Mouse (Mus musculus) lung, embryonic 14.5 days (tissue): Measurements from ENCODE around the gene Gpr137. TPM values are rescaled to one million over a fixed set of nuclear protein-coding genes. Genes with fewer than 3 reads are reported as not detected.
A peak's percentile ranks its signal among the peaks of the same experiment; 100 is the strongest.

ENCODE experiments used
- ATAC-seq: fragments of 200-750 bp; cut with Nextera tagmentation; 2 replicates; pipeline ENCODE4 v1.8.0; 2017; ENCODE audit warnings: mild to moderate bottlenecking, moderate TSS enrichment, moderate library complexity; ENCODE audit not compliant: insufficient read depth
- DNase-seq: peaks from one replicate; pipeline ENCODE4 v3.0.0-alpha.2; 2015
- H3K27ac ChIP-seq: fragments of 300-500 bp; sonication (generic); 2 replicates; pipeline ENCODE4 v1.5.1; 2014; ENCODE audit warnings: low read depth, mild to moderate bottlenecking, moderate library complexity
- H3K27me3 ChIP-seq: fragments of 300-500 bp; sonication (generic); 2 replicates; pipeline ENCODE4 v1.6.1; 2014; ENCODE audit warnings: low read length, control low read depth; ENCODE audit not compliant: insufficient read depth
- H3K36me3 ChIP-seq: fragments of 300-500 bp; sonication (generic); 2 replicates; pipeline ENCODE4 v1.6.1; 2014; ENCODE audit warnings: control low read depth; ENCODE audit not compliant: insufficient read depth
- H3K4me1 ChIP-seq: fragments of 300-500 bp; sonication (generic); 2 replicates; pipeline ENCODE4 v1.6.1; 2014; ENCODE audit warnings: antibody characterized with exemption, control low read depth; ENCODE audit not compliant: insufficient read depth
- H3K4me2 ChIP-seq: fragments of 300-500 bp; sonication (generic); 2 replicates; pipeline ENCODE4 v1.6.1; 2014; ENCODE audit warnings: mild to moderate bottlenecking
- H3K4me3 ChIP-seq: fragments of 300-500 bp; sonication (generic); 2 replicates; pipeline ENCODE4 v1.5.1; 2014; ENCODE audit warnings: low read depth, low read length
- H3K9ac ChIP-seq: fragments of 300-500 bp; sonication (generic); 2 replicates; pipeline ENCODE4 v1.6.1; 2014
- H3K9me3 ChIP-seq: fragments of 300-500 bp; sonication (generic); 2 replicates; pipeline ENCODE4 v1.6.1; 2016; ENCODE audit warnings: low read depth, low read length, control low read depth
- CTCF ChIP-seq: IDR thresholded peaks from 2 replicates; pipeline ENCODE4 v1.5.1; 2016; ENCODE audit warnings: antibody characterized with exemption, low read depth
- WGBS: fragments of 180-500 bp; shearing (Covaris S2); extraction: QIAGEN DNeasy Blood & Tissue Kit; methylation state at CpG from one replicate; pipeline ENCODE4 v1.1.7; 2014; 5-methylcytosine and 5-hydroxymethylcytosine counted together
- polyA plus RNA-seq: library from polyadenylated mRNA; unstranded; fragments of >200 nt; fragmentation: Nextera tagmentation; extraction: Ambion mirVana; gene quantifications from 2 replicates; pipeline ENCODE4 v1.2.1, GENCODE M21; 2014

Gene Gpr137
- polyA plus RNA-seq, 1 experiment from 2014 or later, result 23.5 TPM

DNA sequence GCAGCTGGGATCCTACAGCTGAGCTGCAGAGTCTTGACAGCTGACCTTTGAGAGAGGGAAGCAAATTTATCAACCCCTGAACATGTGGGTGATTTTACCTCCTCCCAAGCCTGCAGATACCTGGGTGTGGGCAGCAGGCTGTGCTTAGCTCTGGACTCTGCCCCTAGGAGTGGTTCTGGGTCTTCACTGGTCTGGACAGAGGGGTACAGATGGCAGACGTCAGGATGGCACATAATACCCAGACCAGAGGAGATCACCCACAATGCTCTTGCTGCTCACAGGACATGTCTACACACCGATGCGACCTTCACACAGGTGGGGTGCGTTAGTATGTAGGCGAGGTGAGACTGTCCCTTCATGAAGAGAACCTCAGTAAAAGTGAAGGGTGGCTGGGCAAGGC lies 7.3 kb upstream of the Gpr137 start:
- Histone ChIP-seq H3K4me3 (peak overlapping the region; percentile 55; the same call in 1 of the 2 replicates), H3K9me3 (no peaks in the 10 kb centered on the region), H3K27ac (no peak overlapping the region), H3K27me3 (no peaks in the 10 kb centered on the region), H3K4me1 (peaks cover 17% of the 10 kb centered on the region), H3K36me3 (peaks cover 19% of the 10 kb centered on the region), H3K4me2 (peak overlapping the region; percentile 95), H3K9ac (no peak overlapping the region)
- TF ChIP-seq CTCF, result no peak
- ATAC-seq, result no peak
- WGBS, result 88% methylated on average over 5 of the region's 5 CpGs
- DNase-seq, result no peak

DNA sequence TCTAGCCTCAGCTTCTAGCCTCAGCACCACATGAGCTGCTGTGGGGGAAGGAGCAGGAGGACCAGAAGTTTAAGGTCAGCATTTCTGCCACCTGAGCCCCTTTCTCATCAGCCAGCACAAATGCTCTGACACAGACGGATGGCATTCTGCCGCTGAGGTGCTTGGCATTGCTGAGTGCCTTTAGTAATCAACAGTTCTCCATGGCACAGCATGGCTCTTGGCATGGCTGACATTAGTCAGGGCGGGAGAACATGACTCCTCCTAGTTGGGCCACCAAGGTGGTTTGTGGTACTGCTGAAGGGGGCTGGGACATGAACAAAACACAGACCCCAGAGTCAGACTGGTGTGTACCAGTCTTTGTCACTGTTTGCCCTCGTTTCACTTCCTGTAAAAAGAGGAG lies 5.9 kb upstream of the Gpr137 start:
- no peak overlapping the region for H3K4me3 ChIP-seq
- no peak overlapping the region for H3K27ac ChIP-seq
- H3K4me2 ChIP-seq, result no peak overlapping the region
- no peak overlapping the region for H3K9ac ChIP-seq
- H3K36me3 ChIP-seq, result 0 out of 2 replicates have a peak, but pooled peaks cover 8% of the 10 kb centered on the region
- peaks cover 16% of the 10 kb centered on the region for H3K4me1 ChIP-seq
- H3K9me3 ChIP-seq, result no peaks in the 10 kb centered on the region
- no peak for TF ChIP-seq CTCF
- ATAC-seq (no peak), DNase-seq (no peak)
- H3K27me3 ChIP-seq, result no peaks in the 10 kb centered on the region
- 75% methylated on average over 4 of the region's 4 CpGs for WGBS

DNA sequence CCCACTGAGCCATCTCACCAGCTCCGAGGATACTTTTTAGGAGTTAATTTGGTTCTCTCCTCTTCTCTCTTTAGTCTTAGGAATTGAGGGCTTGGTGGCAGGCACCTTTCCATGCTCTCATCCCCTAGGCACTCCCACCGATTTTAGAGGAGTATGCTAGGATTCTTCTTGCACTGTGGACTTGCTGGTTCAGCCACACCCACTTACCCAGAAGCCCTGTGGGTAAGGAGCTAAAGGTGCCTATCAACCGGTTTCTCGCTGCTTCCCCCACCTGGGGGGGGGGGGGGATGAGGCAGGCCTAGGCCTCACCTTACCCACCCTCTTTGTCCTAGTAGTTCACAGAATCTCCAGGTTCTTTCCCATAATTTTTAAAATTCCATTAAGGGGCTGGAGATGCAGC lies 5.5 kb upstream of the Gpr137 start:
- no peak for DNase-seq
- WGBS, result 61% methylated on average over 4 of the region's 4 CpGs
- Histone ChIP-seq H3K9me3 (no peaks in the 10 kb centered on the region), H3K4me1 (peaks cover 16% of the 10 kb centered on the region), H3K27ac (no peak overlapping the region), H3K4me3 (no peak overlapping the region), H3K9ac (no peak overlapping the region), H3K36me3 (0 out of 2 replicates have a peak, but pooled peaks cover 8% of the 10 kb centered on the region), H3K27me3 (no peaks in the 10 kb centered on the region), H3K4me2 (no peak overlapping the region)
- TF ChIP-seq CTCF, result no peak
- ATAC-seq, result no peak

DNA sequence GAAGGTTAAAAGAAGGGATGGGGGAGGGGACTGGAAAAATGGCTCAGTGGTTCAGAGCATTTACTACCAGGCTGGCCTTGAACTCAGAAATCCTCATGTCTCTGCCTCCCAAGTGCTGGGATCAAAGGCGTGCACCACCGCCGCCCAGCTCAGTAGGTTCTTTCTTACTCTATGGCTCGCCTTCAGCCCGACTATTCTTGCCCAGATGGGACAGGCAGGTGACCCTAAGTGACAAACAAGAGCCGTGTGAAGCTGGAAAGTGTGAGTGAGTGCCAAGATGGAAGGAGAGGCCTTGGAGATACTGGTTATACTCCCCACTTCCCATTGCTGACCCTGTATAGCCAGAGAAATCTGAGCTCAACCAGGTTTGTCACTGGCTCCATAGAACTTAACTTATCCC lies 1.4 kb upstream of the Gpr137 start:
- no peak overlapping the region for H3K27ac ChIP-seq
- no peak for ATAC-seq
- H3K36me3 ChIP-seq, result 0 out of 2 replicates have a peak, but pooled peaks cover 4% of the 10 kb centered on the region
- no peak for TF ChIP-seq CTCF
- no peaks in the 10 kb centered on the region for H3K27me3 ChIP-seq
- no peak overlapping the region for H3K4me2 ChIP-seq
- no peak for DNase-seq
- no peak overlapping the region for H3K4me3 ChIP-seq
- no peaks in the 10 kb centered on the region for H3K9me3 ChIP-seq
- H3K9ac ChIP-seq, result no peak overlapping the region
- 86% methylated on average over 6 of the region's 6 CpGs for WGBS
- peaks cover 9% of the 10 kb centered on the region for H3K4me1 ChIP-seq

DNA sequence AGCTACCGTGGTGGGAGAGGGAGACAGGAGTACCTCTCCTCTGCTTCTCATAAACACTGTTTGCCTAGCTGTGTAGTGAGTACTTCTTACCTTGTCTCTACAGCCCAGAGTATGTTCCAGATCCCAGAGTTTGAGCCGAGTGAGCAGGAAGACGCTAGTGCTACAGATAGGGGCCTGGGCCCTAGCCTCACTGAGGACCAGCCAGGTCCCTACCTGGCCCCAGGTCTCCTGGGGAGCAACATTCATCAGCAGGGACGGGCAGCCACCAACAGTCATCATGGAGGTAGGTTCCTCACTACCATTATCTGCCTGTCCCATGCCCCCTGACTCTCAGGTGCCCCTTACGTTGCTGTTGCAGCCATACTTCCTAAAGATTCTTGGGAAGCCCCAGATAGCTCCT lies 484 bp upstream of the Gpr137 start:
- 22% methylated on average over 5 of the region's 5 CpGs for WGBS
- no peak for TF ChIP-seq CTCF
- DNase-seq (no peak), ATAC-seq (peak; percentile 2; the same call in 1 of the 2 replicates)
- Histone ChIP-seq H3K27me3 (no peaks in the 10 kb centered on the region), H3K9ac (peak overlapping the region; percentile 72), H3K9me3 (no peaks in the 10 kb centered on the region), H3K36me3 (0 out of 2 replicates have a peak, but pooled peaks cover 4% of the 10 kb centered on the region), H3K4me1 (peaks cover 9% of the 10 kb centered on the region), H3K4me3 (peak overlapping the region; percentile 80), H3K4me2 (peak overlapping the region; percentile 98), H3K27ac (peak overlapping the region; percentile 68; the same call in 1 of the 2 replicates)

DNA sequence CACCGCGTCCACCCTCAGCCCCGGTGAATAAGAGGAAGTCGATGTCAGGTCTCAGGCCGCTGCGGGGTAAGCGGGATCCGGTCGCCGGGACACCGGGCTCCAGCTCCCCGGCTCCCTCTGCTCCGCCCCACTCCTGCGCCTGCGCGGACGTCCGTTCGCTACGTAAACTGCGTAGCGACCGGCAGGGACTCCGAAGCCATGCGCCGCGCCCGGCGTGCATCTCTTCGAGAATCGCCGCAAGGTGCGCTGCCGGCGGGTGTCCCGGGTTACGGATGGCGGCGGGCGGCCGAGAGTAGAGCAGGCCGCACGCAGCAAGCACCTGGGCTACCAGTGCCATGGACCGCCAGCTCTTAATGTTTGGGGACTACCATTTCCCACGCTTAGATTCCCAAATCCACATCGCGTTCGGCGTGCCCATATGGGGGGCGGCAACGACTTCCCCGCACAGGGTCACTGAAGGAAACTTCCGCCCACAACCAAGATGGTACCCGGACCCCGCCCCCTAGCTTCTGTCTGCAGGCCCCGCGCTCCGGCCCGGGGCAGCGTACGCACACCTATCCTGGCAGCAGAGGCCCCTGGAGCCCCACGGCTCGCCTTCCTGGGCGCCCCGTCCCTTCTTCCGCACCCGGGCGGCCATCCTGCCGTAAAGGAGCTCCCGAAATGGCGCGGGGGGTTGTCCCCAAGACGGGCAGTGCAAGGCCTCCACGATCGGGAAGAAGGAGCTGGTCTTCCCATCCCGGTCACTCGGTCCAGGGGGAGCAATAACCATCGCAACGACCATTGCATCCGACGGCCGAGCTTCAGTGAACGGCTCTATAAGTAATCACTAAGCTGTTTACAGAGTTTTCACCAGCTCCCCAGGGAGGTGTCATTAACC lies 670 bp downstream of the Gpr137 start, which contains the start of gene Bad:
Gene Bad, plus strand, starts transcription at position 490 of the 877 bp plus-strand sequence.
- peaks cover 9% of the 10 kb centered on the region for H3K4me1 ChIP-seq
- peak within 1 kb of the TSS; percentile 80 for H3K4me3 ChIP-seq
- WGBS, result under 1% methylated on average over 83 of the region's 83 CpGs
- peak within 1 kb of the TSS; percentile 72 for H3K9ac ChIP-seq
- H3K36me3 ChIP-seq, result 0 out of 2 replicates have a peak, but pooled peaks cover 4% of the 10 kb centered on the region
- DNase-seq, result peak; percentile 98
- peak within 1 kb of the TSS; percentile 97 for H3K27ac ChIP-seq
- TF ChIP-seq CTCF, result no peak; the same call in 1 of the 2 replicates
- H3K27me3 ChIP-seq, result no peaks in the 10 kb centered on the region
- no peaks in the 10 kb centered on the region for H3K9me3 ChIP-seq
- H3K4me2 ChIP-seq, result peak within 1 kb of the TSS; percentile 98
- peak; percentile 84 for ATAC-seq
